Mouse (Mus musculus): ENCODE data around the gene Wasl.

- no peak for TF ChIP-seq POLR2A (IDR thresholded peaks at IDR 0.05; ENCODE audit: low read depth, low read length)
- no peak for TF ChIP-seq CTCF (IDR thresholded peaks at IDR 0.05; ENCODE audit: extremely low read depth, insufficient read length, insufficient replicate concordance, low read depth, low read length)
Measured at GRCm38 (mm10) chr6:24564081-24564480, 100.7 kb downstream of the Wasl start.

Data from small intestine, adult 2 months (tissue).